Mouse (Mus musculus) megakaryocyte, embryonic 14.5 days (primary cell): Measurements from ENCODE around the gene Slc43a2.

ENCODE experiments used
- FLI1 ChIP-seq: IDR thresholded peaks from 2 replicates; pipeline ENCODE4 v1.6.1; 2012; ENCODE audit warnings: low read length, inconsistent platforms, mixed read lengths
- GATA1 ChIP-seq: IDR thresholded peaks from 3 replicates; pipeline ENCODE4 v1.6.1; 2012; ENCODE audit warnings: mixed read lengths, low read length, inconsistent platforms, borderline replicate concordance

GRCm38 (mm10) chr11:75585061-75585460, 53.6 kb downstream of the Slc43a2 start:
- TF ChIP-seq GATA1 (no peak), FLI1 (no peak)
